Mouse (Mus musculus) stomach, embryonic 16.5 days (tissue): ENCODE results near the gene Nmrk1. TPM values are rescaled to one million over a fixed set of nuclear protein-coding genes. Genes with fewer than 3 reads are reported as not detected.

Source experiments
- ATAC-seq: fragments of 200-750 bp; cut with Nextera tagmentation; 2 replicates; pipeline ENCODE4 v1.8.0; 2017; ENCODE audit warnings: moderate number of reproducible peaks, moderate TSS enrichment; ENCODE audit not compliant: insufficient read depth, low FRiP score
- H3K27ac ChIP-seq: fragments of 300-500 bp; sonication (generic); 2 replicates; pipeline ENCODE4 v1.5.1; 2014; ENCODE audit warnings: low read length
- H3K27me3 ChIP-seq: fragments of 300-500 bp; sonication (generic); 2 replicates; pipeline ENCODE4 v1.6.1; 2014; ENCODE audit warnings: low read length, control low read depth, mixed read lengths; ENCODE audit not compliant: control insufficient read depth, insufficient read depth
- H3K36me3 ChIP-seq: fragments of 300-500 bp; sonication (generic); 2 replicates; pipeline ENCODE4 v1.6.1; 2014; ENCODE audit warnings: low read length; ENCODE audit not compliant: control insufficient read depth, insufficient read depth
- H3K4me1 ChIP-seq: fragments of 300-500 bp; sonication (generic); 2 replicates; pipeline ENCODE4 v1.6.1; 2014; ENCODE audit warnings: low read length, control low read depth, mixed read lengths; ENCODE audit not compliant: control insufficient read depth, insufficient read depth
- H3K4me2 ChIP-seq: fragments of 300-500 bp; sonication (generic); 2 replicates; pipeline ENCODE4 v1.6.1; 2014; ENCODE audit warnings: low read depth, low read length, mixed read lengths
- H3K4me3 ChIP-seq: fragments of 300-500 bp; sonication (generic); replicated peaks from 2 replicates; pipeline ENCODE4 v1.5.1; 2014; ENCODE audit warnings: mild to moderate bottlenecking, low read length
- H3K9ac ChIP-seq: fragments of 300-500 bp; sonication (generic); 2 replicates; pipeline ENCODE4 v1.6.1; 2014; ENCODE audit warnings: low read length
- H3K9me3 ChIP-seq: fragments of 300-500 bp; sonication (generic); replicated peaks from 2 replicates; pipeline ENCODE4 v1.6.1; 2016; ENCODE audit warnings: low read length, control low read depth; ENCODE audit not compliant: control insufficient read depth
- WGBS: fragments of 180-500 bp; shearing (Covaris S2); extraction: QIAGEN DNeasy Blood & Tissue Kit; methylation state at CpG from one replicate; pipeline ENCODE4 v1.1.7; 2014; 5-methylcytosine and 5-hydroxymethylcytosine counted together
- polyA plus RNA-seq: library from polyadenylated mRNA; unstranded; fragments of >200 nt; fragmentation: Nextera tagmentation; extraction: Ambion mirVana; gene quantifications from 2 replicates; pipeline ENCODE4 v1.2.1, GENCODE M21; 2015

Nmrk1 gene
- polyA plus RNA-seq, 1 experiment from 2014 or later = 14.9 TPM

- Histone ChIP-seq H3K9ac (no peak overlapping the region), H3K27me3 (no peaks in the 10 kb centered on the region), H3K9me3 (no peaks in the 10 kb centered on the region), H3K4me3 (no peak overlapping the region), H3K27ac (no peak overlapping the region), H3K4me1 (no peaks in the 10 kb centered on the region), H3K4me2 (no peak overlapping the region), H3K36me3 (no peaks in the 10 kb centered on the region)
- WGBS = 93% methylated on average over 9 of the region's 9 CpGs
- peak; percentile 29; the same call in 1 of the 2 replicates for ATAC-seq
These were observed 31.1 kb upstream of the Nmrk1 start for GRCm38 (mm10) chr19:18600611-18601010.

GRCm38 (mm10) chr19:18603011-18603410 lies 28.7 kb upstream of the Nmrk1 start:
- H3K4me3 ChIP-seq = no peak overlapping the region
- no peak overlapping the region for H3K4me2 ChIP-seq
- H3K27me3 ChIP-seq = no peaks in the 10 kb centered on the region
- H3K4me1 ChIP-seq = no peaks in the 10 kb centered on the region
- no peaks in the 10 kb centered on the region for H3K9me3 ChIP-seq
- no peaks in the 10 kb centered on the region for H3K36me3 ChIP-seq
- H3K9ac ChIP-seq = no peak overlapping the region
- 0 out of 2 replicates have a peak, but pooled peaks have one; percentile 41 for ATAC-seq
- WGBS = 76% methylated on average over 6 of the region's 6 CpGs
- H3K27ac ChIP-seq = no peak overlapping the region

- no peak overlapping the region for H3K27ac ChIP-seq
- H3K9ac ChIP-seq = no peak overlapping the region
- H3K27me3 ChIP-seq = no peaks in the 10 kb centered on the region
- H3K9me3 ChIP-seq = no peaks in the 10 kb centered on the region
- no peaks in the 10 kb centered on the region for H3K4me1 ChIP-seq
- no peaks in the 10 kb centered on the region for H3K36me3 ChIP-seq
- ATAC-seq = no peak
- H3K4me3 ChIP-seq = no peak overlapping the region
- H3K4me2 ChIP-seq = no peak overlapping the region
- 54% methylated on average over 7 of the region's 7 CpGs for WGBS
These were observed 23.8 kb upstream of the Nmrk1 start for GRCm38 (mm10) chr19:18607907-18608306.

GRCm38 (mm10) chr19:18608975-18609374 lies 22.8 kb upstream of the Nmrk1 start:
- no peaks in the 10 kb centered on the region for H3K36me3 ChIP-seq
- ATAC-seq = no peak
- no peaks in the 10 kb centered on the region for H3K4me1 ChIP-seq
- H3K9me3 ChIP-seq = no peaks in the 10 kb centered on the region
- no peak overlapping the region for H3K27ac ChIP-seq
- WGBS = 65% methylated on average over 6 of the region's 6 CpGs
- H3K4me2 ChIP-seq = no peak overlapping the region
- H3K4me3 ChIP-seq = no peak overlapping the region
- no peak overlapping the region for H3K9ac ChIP-seq
- no peaks in the 10 kb centered on the region for H3K27me3 ChIP-seq

- Histone ChIP-seq H3K27me3 (no peaks in the 10 kb centered on the region), H3K36me3 (no peaks in the 10 kb centered on the region), H3K9me3 (no peaks in the 10 kb centered on the region), H3K4me3 (no peak overlapping the region), H3K4me2 (no peak overlapping the region), H3K9ac (no peak overlapping the region), H3K4me1 (peaks cover 5% of the 10 kb centered on the region; the same call in 1 of the 2 replicates), H3K27ac (no peak overlapping the region)
- ATAC-seq = no peak
- WGBS = 87% methylated on average over 7 of the region's 7 CpGs
These were observed 17.4 kb upstream of the Nmrk1 start for GRCm38 (mm10) chr19:18614337-18614736.

- Histone ChIP-seq H3K36me3 (no peaks in the 10 kb centered on the region), H3K27ac (peak overlapping the region; percentile 25), H3K9me3 (no peaks in the 10 kb centered on the region), H3K4me1 (peaks cover 5% of the 10 kb centered on the region; the same call in 1 of the 2 replicates), H3K27me3 (no peaks in the 10 kb centered on the region), H3K9ac (no peak overlapping the region), H3K4me3 (no peak overlapping the region), H3K4me2 (peak overlapping the region; percentile 4; the same call in 1 of the 2 replicates)
- ATAC-seq = no peak
- WGBS = 57% methylated on average over 9 of the region's 9 CpGs
These were observed 16.0 kb upstream of the Nmrk1 start for GRCm38 (mm10) chr19:18615680-18616240.

- WGBS = 93% methylated on average over 1 of the region's 1 CpGs
- no peak overlapping the region for H3K4me3 ChIP-seq
- H3K27ac ChIP-seq = no peak overlapping the region
These were observed 14.2 kb upstream of the Nmrk1 start for GRCm38 (mm10) chr19:18617504-18617903.

GRCm38 (mm10) chr19:18619060-18619459 lies 12.7 kb upstream of the Nmrk1 start:
- Histone ChIP-seq H3K27ac (no peak overlapping the region), H3K36me3 (no peaks in the 10 kb centered on the region), H3K9me3 (no peaks in the 10 kb centered on the region), H3K27me3 (no peaks in the 10 kb centered on the region), H3K4me3 (no peak overlapping the region), H3K4me2 (no peak overlapping the region), H3K4me1 (peaks cover 5% of the 10 kb centered on the region; the same call in 1 of the 2 replicates), H3K9ac (no peak overlapping the region)
- 59% methylated on average over 5 of the region's 5 CpGs for WGBS
- ATAC-seq = no peak

More at GRCm38 (mm10) chr19:18617504-18617903, 14.2 kb upstream of the Nmrk1 start:
- peaks cover 5% of the 10 kb centered on the region; the same call in 1 of the 2 replicates for H3K4me1 ChIP-seq
- no peaks in the 10 kb centered on the region for H3K36me3 ChIP-seq
- H3K4me2 ChIP-seq = no peak overlapping the region
- ATAC-seq = no peak
- no peak overlapping the region for H3K9ac ChIP-seq
- no peaks in the 10 kb centered on the region for H3K27me3 ChIP-seq
- no peaks in the 10 kb centered on the region for H3K9me3 ChIP-seq

- Histone ChIP-seq H3K27me3 (no peaks in the 10 kb centered on the region), H3K36me3 (no peaks in the 10 kb centered on the region), H3K4me2 (no peak overlapping the region), H3K4me1 (peaks cover 5% of the 10 kb centered on the region; the same call in 1 of the 2 replicates), H3K4me3 (no peak overlapping the region), H3K9me3 (no peaks in the 10 kb centered on the region), H3K9ac (no peak overlapping the region), H3K27ac (no peak overlapping the region)
- WGBS = 84% methylated on average over 1 of the region's 1 CpGs
- no peak for ATAC-seq
These were observed 12.1 kb upstream of the Nmrk1 start for GRCm38 (mm10) chr19:18619691-18620090.
